Mouse (Mus musculus) spleen, adult 2 months (tissue): ENCODE results near the gene Ltb4r1.

Source experiments
- CTCF ChIP-seq: fragments of 200-500 bp; IDR thresholded peaks from 2 replicates; pipeline ENCODE4 v1.5.1; 2011; ENCODE audit warnings: mild to moderate bottlenecking, inconsistent platforms; ENCODE audit not compliant: insufficient read depth, insufficient read length, insufficient replicate concordance; ENCODE audit errors: extremely low read depth
- POLR2A ChIP-seq: fragments of 200-500 bp; IDR thresholded peaks from 2 replicates; pipeline ENCODE4 v1.6.1; 2011; ENCODE audit warnings: low read depth, low read length, inconsistent platforms

GRCm38 (mm10) chr14:55730116-55730515 lies 35.6 kb upstream of the Ltb4r1 start:
- no peak for TF ChIP-seq CTCF
- no peak for TF ChIP-seq POLR2A
